Mouse (Mus musculus): ENCODE data around the gene Defb20.

Defb20 gene

DNA sequence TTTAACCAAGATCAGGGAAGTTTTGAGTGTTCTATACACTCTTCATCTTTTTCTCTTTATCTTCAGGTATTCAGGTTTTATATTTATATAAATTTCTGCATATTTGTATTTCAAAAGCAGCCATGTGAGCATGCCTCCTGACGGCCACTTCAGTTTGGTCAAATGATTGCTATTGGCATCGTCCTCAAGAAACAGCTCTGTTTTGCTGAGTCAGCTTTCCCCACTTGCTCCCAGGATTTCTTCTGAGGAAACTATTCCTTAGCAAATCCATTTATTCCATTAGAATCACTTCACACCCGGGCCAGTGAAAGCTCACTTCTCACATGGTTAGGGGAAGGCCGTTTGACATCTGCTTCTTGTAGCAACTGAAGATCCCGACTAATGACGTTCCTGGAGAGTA is 21.2 kb downstream of the Defb20 start:
- DNase-seq (ENCODE audit: low spot score in 2 of 2): no peak

DNA sequence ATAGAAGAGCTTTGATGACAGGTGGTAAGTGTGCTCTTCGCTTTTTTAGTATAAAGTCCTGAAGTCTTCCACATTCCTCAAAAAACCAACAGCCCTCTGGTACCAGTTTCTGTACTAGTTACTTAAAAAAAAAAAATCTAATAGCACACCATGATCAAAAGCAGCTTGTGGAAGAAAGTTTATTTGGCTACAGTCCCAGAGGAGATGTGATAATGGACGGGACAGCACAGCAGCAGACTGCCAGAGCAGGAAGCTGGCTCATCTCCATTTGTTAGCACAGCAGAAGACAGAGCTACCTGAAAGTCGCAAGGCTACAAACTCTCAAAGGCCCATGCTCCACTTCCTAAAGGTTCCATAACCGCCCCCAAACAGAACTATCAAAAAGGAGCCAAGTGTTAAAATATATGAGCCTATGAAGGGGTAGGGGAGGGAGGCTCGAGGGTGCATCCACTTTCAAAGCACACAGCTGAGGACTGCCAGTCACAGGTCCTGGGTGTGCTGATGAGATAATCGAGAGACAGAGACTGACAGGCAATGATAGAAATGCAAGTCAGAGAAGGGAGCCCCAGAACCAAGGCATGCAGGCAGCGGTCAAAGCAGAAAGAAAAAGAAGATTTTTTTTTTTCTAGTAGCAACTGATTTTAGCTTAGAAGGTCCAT is 23.5 kb downstream of the Defb20 start:
- no peak for DNase-seq (ENCODE audit: low spot score in 2 of 2)

DNA sequence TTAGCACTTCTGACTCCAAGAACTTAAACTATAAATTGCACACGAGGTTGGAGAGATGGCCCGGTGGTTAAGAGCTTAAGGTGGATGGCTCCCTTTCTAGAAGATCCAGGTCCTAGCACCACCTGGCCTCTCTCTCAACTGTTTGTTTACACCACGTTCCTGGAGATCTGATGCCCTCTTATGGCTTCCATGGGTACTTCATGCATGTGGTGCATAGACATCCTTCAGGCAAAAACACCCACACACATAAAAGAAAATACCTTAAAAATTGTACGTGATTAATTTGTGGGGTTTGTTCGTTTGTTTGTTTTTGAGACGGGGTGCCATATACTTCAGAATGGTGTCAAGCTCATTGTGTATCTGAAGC is 24.0 kb downstream of the Defb20 start:
- DNase-seq (ENCODE audit: low spot score in 2 of 2): no peak

DNA sequence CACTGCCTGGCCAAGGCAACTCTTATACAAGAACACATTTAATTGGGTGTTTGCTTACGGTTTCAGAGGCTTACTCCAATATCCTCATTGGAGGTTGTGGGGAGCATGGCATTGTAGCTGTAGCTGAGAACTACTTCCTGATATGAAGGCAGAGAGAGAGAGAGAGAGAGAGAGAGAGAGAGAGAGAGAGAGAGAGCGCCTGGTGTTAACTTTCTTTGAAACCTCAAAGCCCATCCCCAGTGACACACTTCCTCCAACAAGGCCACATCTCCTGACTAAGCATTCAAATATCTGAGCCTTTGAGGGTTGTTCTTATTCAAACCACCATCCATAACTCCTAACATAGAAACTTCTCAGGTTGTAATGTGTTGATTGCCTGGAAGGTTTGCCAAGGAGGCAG is 27.1 kb downstream of the Defb20 start:
- DNase-seq (ENCODE audit: low spot score in 2 of 2): no peak

DNA sequence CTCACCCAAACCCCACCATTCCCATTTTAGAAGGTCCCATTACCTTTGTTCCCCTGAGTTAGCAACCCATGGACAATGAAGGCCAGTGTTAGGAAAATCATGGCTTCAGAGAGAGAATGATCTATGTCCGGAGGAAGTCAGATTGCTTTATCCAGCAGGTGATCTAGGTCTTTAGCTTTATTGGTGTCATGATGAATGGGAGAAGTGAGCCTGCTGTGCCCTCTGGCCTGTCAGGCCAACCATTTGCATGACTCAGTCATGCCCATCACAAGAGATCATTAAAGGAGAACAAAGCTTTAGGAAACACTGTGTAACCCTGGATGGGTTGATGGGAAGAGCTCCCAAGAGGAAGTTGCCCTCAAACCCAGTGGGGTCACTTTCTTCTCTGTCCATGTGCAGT is 34.7 kb downstream of the Defb20 start, which contains the start of gene Defb26:
TSS of gene Defb26 (minus strand) at position 101 of the 400 bp plus-strand sequence.
- no peak for DNase-seq (ENCODE audit: low spot score in 2 of 2)

DNA sequence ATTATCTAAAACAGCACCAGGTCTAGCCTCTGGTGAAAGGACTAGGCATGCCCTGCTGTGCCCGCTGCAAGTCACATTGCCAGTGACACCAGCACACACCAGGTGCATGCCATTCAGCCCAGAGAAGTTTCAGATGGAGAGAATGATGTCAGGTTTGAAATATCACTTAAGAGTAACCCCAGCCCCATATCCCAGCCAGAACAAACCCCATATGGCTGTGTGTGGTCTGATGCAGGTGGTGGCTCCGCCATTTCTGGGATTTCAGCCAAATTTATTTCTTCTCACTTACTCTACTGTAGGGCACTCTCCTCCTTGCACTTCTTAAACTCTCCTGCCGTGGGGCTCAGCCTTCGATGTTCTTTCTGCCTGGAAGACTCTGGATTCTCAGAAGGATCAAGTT is 39.2 kb downstream of the Defb20 start:
- no peak for DNase-seq (ENCODE audit: low spot score in 2 of 2)

DNA sequence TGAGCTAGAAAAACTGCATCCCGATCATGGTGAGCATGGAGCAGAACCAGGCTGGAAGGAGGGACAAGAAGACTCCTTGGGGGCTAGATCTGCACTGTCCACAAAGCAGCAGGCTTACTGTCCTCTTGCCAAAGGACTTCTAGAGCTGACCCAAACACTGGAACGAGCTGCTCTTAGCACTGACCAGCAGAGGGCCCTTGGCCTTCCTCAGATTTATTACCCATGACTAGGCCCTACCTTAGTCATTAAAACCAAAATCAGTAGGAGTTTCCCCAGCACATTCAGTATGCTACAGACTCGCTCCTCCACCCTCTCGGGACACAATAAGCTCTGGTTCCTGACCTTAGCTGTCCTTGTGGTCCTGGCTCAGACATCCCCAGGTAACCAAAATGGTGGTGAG is 41.1 kb downstream of the Defb20 start, which contains the start of gene Defb28:
TSS of gene Defb28 (plus strand) at position 275 of the 400 bp plus-strand sequence.
- no peak for DNase-seq (ENCODE audit: low spot score in 2 of 2)
